Mouse (Mus musculus) limb, embryonic 14.5 days (tissue): ENCODE results near the gene Sstr4. TPM values are rescaled to one million over a fixed set of nuclear protein-coding genes. Genes with fewer than 3 reads are reported as not detected.

Experiments
- ATAC-seq: fragments of 200-750 bp; cut with Nextera tagmentation; 2 replicates; pipeline ENCODE4 v1.8.0; 2017; ENCODE audit warnings: low read depth, moderate number of reproducible peaks, moderate TSS enrichment; ENCODE audit not compliant: low FRiP score
- DNase-seq: peaks from one replicate; pipeline ENCODE4 v3.0.0-alpha.2; 2015; ENCODE audit warnings: low spot score
- H3K27ac ChIP-seq: fragments of 300-500 bp; sonication (generic); replicated peaks from 2 replicates; pipeline ENCODE4 v1.5.1; 2014; ENCODE audit warnings: low read depth, mild to moderate bottlenecking, low read length, moderate library complexity, mixed read lengths
- H3K27me3 ChIP-seq: fragments of 300-500 bp; sonication (generic); 2 replicates; pipeline ENCODE4 v1.6.1; 2014; ENCODE audit warnings: low read length, mixed read lengths; ENCODE audit not compliant: control insufficient read depth, insufficient read depth
- H3K36me3 ChIP-seq: fragments of 300-500 bp; sonication (generic); 2 replicates; pipeline ENCODE4 v1.6.1; 2014; ENCODE audit warnings: mild to moderate bottlenecking, low read length, moderate library complexity, mixed read lengths; ENCODE audit not compliant: control insufficient read depth, insufficient read depth
- H3K4me1 ChIP-seq: fragments of 300-500 bp; sonication (generic); 2 replicates; pipeline ENCODE4 v1.6.1; 2014; ENCODE audit warnings: antibody characterized with exemption, low read length, mixed read lengths; ENCODE audit not compliant: control insufficient read depth, insufficient read depth
- H3K4me2 ChIP-seq: fragments of 300-500 bp; sonication (generic); replicated peaks from 2 replicates; pipeline ENCODE4 v1.6.1; 2014; ENCODE audit warnings: low read depth, mild to moderate bottlenecking, low read length, moderate library complexity; ENCODE audit not compliant: severe bottlenecking
- H3K4me3 ChIP-seq: fragments of 300-500 bp; sonication (generic); replicated peaks from 2 replicates; pipeline ENCODE4 v1.5.1; 2014; ENCODE audit warnings: low read length
- H3K9ac ChIP-seq: fragments of 300-500 bp; sonication (generic); 2 replicates; pipeline ENCODE4 v1.6.1; 2014; ENCODE audit warnings: mild to moderate bottlenecking, low read depth, low read length, moderate library complexity; ENCODE audit not compliant: severe bottlenecking
- H3K9me3 ChIP-seq: fragments of 300-500 bp; sonication (generic); 2 replicates; pipeline ENCODE4 v1.6.1; 2016; ENCODE audit warnings: low read length; ENCODE audit not compliant: control insufficient read depth
- POLR2A ChIP-seq: fragments of 200-500 bp; IDR thresholded peaks from 2 replicates; pipeline ENCODE4 v1.8.0; 2012; ENCODE audit warnings: inconsistent platforms, mild to moderate bottlenecking, moderate library complexity, borderline replicate concordance; ENCODE audit not compliant: insufficient read depth, insufficient read length; ENCODE audit errors: extremely low read depth
- WGBS: fragments of 180-500 bp; shearing (Covaris S2); extraction: QIAGEN DNeasy Blood & Tissue Kit; methylation state at CpG from one replicate; pipeline ENCODE4 v1.1.7; 2014; 5-methylcytosine and 5-hydroxymethylcytosine counted together
- polyA plus RNA-seq, 2 experiments: library from polyadenylated mRNA; depleted of rRNA in 1 of 2; stranded (reverse) in 1 of 2; unstranded in 1 of 2; fragments of >200 nt; fragmentation: Nextera tagmentation in 1 of 2; extraction: Ambion mirVana in 1 of 2; gene quantifications; 2 replicates each; pipeline versions ENCODE4 v1.2.1 to v1.2.3; 2012 to 2014

Sstr4 gene
- polyA plus RNA-seq, 2 experiments, result 2.8 to 4.0 TPM

GRCm38 (mm10) chr2:148373602-148374071 is 21.5 kb upstream of the Sstr4 start:
- no peak for DNase-seq
- ATAC-seq, result no peak
- Histone ChIP-seq H3K9ac (no peak overlapping the region), H3K9me3 (no peaks in the 10 kb centered on the region), H3K27ac (no peak overlapping the region), H3K4me2 (no peak overlapping the region), H3K4me3 (no peak overlapping the region), H3K36me3 (no peaks in the 10 kb centered on the region), H3K27me3 (no peaks in the 10 kb centered on the region), H3K4me1 (no peaks in the 10 kb centered on the region)
- 55% methylated on average over 2 of the region's 2 CpGs for WGBS
- TF ChIP-seq POLR2A, result no peak

DNA sequence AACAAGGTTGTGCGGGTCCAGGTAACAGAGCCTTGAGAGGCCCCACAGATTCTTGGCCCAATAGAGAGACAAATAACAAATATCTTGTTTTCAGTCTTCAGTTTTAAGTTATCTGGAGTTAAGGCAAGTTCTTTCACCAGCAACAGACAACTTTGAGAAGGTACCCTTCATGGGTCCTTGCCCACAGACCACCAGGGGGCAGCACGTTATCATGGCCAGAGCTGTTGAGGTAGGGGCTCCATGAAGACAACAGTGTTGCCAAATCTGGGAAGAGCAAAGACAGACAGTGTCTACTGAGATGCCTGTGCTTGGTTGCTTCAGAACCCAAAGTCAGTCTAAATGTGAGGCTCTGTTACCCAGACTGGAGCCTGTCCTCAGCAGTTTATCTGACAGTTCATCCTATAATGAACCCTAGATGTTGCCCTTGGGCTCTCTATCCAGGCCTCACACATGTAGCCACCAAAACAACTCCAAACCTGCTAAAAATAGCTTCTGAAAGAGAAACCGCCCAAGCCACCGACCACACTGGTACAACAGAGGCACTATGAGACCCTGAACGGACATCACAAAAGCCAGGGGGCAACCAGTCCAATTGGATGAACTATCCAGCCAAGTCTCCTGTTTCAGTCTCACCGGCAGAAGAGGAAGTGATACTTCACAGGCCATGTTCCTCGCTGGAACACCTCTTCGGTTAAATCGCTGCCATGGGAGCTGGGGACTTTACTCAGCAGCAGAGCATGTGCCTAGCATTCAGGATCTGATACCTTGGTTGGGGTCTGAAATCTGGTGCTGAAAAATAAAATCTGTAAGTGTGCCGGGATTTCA is 19.6 kb upstream of the Sstr4 start:
- WGBS, result 73% methylated on average over 10 of the region's 10 CpGs
- no peak for DNase-seq

GRCm38 (mm10) chr2:148378817-148379342 is 16.3 kb upstream of the Sstr4 start:
- 71% methylated on average over 1 of the region's 1 CpGs for WGBS
- no peak for TF ChIP-seq POLR2A
- Histone ChIP-seq H3K9me3 (no peaks in the 10 kb centered on the region), H3K4me2 (no peak overlapping the region), H3K27ac (no peak overlapping the region), H3K4me3 (no peak overlapping the region), H3K36me3 (no peaks in the 10 kb centered on the region), H3K9ac (no peak overlapping the region), H3K4me1 (no peaks in the 10 kb centered on the region), H3K27me3 (no peaks in the 10 kb centered on the region)
- DNase-seq (no peak), ATAC-seq (no peak)

More for the DNA sequence above, 19.6 kb upstream of the Sstr4 start:
- no peak overlapping the region for H3K4me2 ChIP-seq
- H3K9ac ChIP-seq, result no peak overlapping the region
- TF ChIP-seq POLR2A, result no peak
- H3K36me3 ChIP-seq, result no peaks in the 10 kb centered on the region
- no peaks in the 10 kb centered on the region for H3K27me3 ChIP-seq
- no peaks in the 10 kb centered on the region for H3K4me1 ChIP-seq
- no peaks in the 10 kb centered on the region for H3K9me3 ChIP-seq
- no peak for ATAC-seq
- no peak overlapping the region for H3K4me3 ChIP-seq
- no peak overlapping the region for H3K27ac ChIP-seq

- 94% methylated on average over 1 of the region's 1 CpGs for WGBS
- no peak for ATAC-seq
These were observed 15.2 kb upstream of the Sstr4 start for GRCm38 (mm10) chr2:148379899-148380413.

DNA sequence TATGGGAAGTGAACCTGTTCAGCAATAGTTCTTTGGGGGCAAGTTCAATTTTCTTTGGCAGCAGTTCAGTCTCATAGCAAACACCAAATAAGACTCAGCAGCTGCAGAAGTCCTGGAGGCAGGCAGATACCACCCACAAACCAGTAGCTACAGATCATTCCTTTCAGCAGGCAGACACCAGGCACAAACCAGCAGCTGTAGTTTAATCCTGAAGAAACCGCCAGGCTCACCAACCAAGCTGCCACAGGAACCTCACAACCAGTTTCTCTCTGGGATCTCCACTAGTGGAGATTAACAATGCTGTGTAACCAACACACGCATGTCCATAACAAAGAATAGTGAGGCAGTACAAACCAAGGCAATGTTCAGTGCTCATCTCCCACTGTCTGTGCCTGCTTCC is 14.1 kb upstream of the Sstr4 start:
- ATAC-seq, result no peak
- Histone ChIP-seq H3K36me3 (no peaks in the 10 kb centered on the region), H3K27ac (no peak overlapping the region), H3K9ac (no peak overlapping the region), H3K9me3 (no peaks in the 10 kb centered on the region), H3K4me1 (no peaks in the 10 kb centered on the region), H3K4me2 (no peak overlapping the region), H3K4me3 (no peak overlapping the region), H3K27me3 (no peaks in the 10 kb centered on the region)
- no peak for TF ChIP-seq POLR2A
- DNase-seq, result no peak
- 84% methylated on average over 2 of the region's 2 CpGs for WGBS

More at GRCm38 (mm10) chr2:148379899-148380413, 15.2 kb upstream of the Sstr4 start:
- DNase-seq, result no peak
- Histone ChIP-seq H3K27ac (no peak overlapping the region), H3K4me3 (no peak overlapping the region), H3K4me2 (no peak overlapping the region), H3K9me3 (no peaks in the 10 kb centered on the region), H3K36me3 (no peaks in the 10 kb centered on the region), H3K27me3 (no peaks in the 10 kb centered on the region), H3K4me1 (no peaks in the 10 kb centered on the region), H3K9ac (no peak overlapping the region)
- TF ChIP-seq POLR2A, result no peak
